20 mouse cellular contexts compared by ENCODE assay signal in the genomic region with DNA sequence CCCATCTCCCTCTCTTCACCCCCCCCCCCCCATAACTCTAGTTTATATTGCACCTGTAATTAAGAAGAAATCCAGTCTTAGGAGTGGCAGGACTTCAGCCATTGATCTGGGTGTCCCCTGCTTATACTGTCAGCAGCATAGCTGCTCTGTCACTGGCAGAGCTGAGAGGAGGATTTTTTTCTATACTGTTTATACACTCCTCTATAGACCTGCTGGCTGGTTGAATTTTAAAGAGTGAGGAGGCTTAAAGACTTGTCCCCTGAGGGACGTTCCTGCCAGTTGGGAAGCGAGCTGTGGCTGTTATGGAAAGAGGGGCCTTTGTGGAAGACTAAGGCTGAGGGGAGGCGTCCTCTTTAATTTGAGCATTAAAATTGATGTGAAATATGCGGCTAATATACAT.
DNase-seq lines count a peak whose midpoint lies in the region; ATAC-seq and TF ChIP-seq lines count a peak whose summit lies in the region.
"Had no signal": no experiment of that assay in that cellular context is flagged by ENCODE, and none has a peak within 500 bp of the region (broad histone marks: within the 10 kb centered on the region; RNA-seq: fewer than 3 reads in every experiment).

No protein-coding gene starts in this region.

- H3K27me3 ChIP-seq in neural tube, embryonic 11.5 days (ENCODE audit: control insufficient read depth, insufficient read depth, low read length): no peaks in the 10 kb centered on the region
- no peaks in the 10 kb centered on the region for H3K27me3 ChIP-seq in forebrain, embryonic 14.5 days (replicated peaks; ENCODE audit: control insufficient read depth, insufficient read depth, low read length)
- no peaks in the 10 kb centered on the region for H3K27me3 ChIP-seq in hindbrain, postnatal 0 days (ENCODE audit: insufficient read depth, low read length)
- no peaks in the 10 kb centered on the region for H3K27me3 ChIP-seq in neural tube, embryonic 14.5 days (ENCODE audit: control insufficient read depth, insufficient read depth, low read length)
- H3K27me3 ChIP-seq: embryonic facial prominence, embryonic 13.5 days; stomach, embryonic 15.5 days had no signal

- H3K36me3 ChIP-seq in neural tube, embryonic 11.5 days (ENCODE audit: control insufficient read depth, insufficient read depth, low read length): no peaks in the 10 kb centered on the region
- no peaks in the 10 kb centered on the region for H3K36me3 ChIP-seq in forebrain, embryonic 14.5 days (ENCODE audit: control insufficient read depth, insufficient read depth, low read length)
- H3K36me3 ChIP-seq in hindbrain, postnatal 0 days (ENCODE audit: insufficient read depth, low read length): no peaks in the 10 kb centered on the region
- H3K36me3 ChIP-seq in neural tube, embryonic 14.5 days (ENCODE audit: control insufficient read depth, insufficient read depth, low read length): no peaks in the 10 kb centered on the region
- H3K36me3 ChIP-seq: embryonic facial prominence, embryonic 13.5 days; stomach, embryonic 15.5 days had no signal

- no peak for TF ChIP-seq POLR2A in lung, adult 2 months (IDR thresholded peaks at IDR 0.05; ENCODE audit: borderline replicate concordance, extremely low read depth, low read depth, low read length)

- H3K9ac ChIP-seq in neural tube, embryonic 11.5 days (ENCODE audit: low read length): no peak overlapping the region
- H3K9ac ChIP-seq in forebrain, embryonic 14.5 days (ENCODE audit: low read length): no peak overlapping the region
- H3K9ac ChIP-seq in hindbrain, postnatal 0 days (replicated peaks; ENCODE audit: low read length): no peak overlapping the region
- no peak overlapping the region for H3K9ac ChIP-seq in neural tube, embryonic 14.5 days (replicated peaks; ENCODE audit: low read depth, low read length)
- H3K9ac ChIP-seq: embryonic facial prominence, embryonic 13.5 days; lung, embryonic 14.5 days; stomach, embryonic 15.5 days had no signal

- no peak overlapping the region for H3K4me2 ChIP-seq in neural tube, embryonic 11.5 days (ENCODE audit: low read depth)
- H3K4me2 ChIP-seq in forebrain, embryonic 14.5 days (ENCODE audit: low read length): no peak overlapping the region
- H3K4me2 ChIP-seq in hindbrain, postnatal 0 days (ENCODE audit: low read depth, low read length): no peak overlapping the region
- no peak overlapping the region for H3K4me2 ChIP-seq in neural tube, embryonic 14.5 days (ENCODE audit: low read depth, low read length)
- H3K4me2 ChIP-seq: embryonic facial prominence, embryonic 13.5 days; heart, embryonic 11.5 days; lung, embryonic 14.5 days; stomach, embryonic 15.5 days had no signal

- H3K4me3 ChIP-seq in neural tube, embryonic 11.5 days (ENCODE audit: low read depth, low read length): no peak overlapping the region
- no peak overlapping the region for H3K4me3 ChIP-seq in forebrain, embryonic 14.5 days (ENCODE audit: low read depth, low read length)
- no peak overlapping the region for H3K4me3 ChIP-seq in hindbrain, postnatal 0 days (ENCODE audit: low read length)
- H3K4me3 ChIP-seq in neural tube, embryonic 14.5 days (ENCODE audit: low read depth, low read length): no peak overlapping the region
- H3K4me3 ChIP-seq in lung, adult 2 months (replicated peaks; ENCODE audit: extremely low read depth, low read depth, low read length): no peak overlapping the region
- H3K4me3 ChIP-seq: embryonic facial prominence, embryonic 13.5 days; myocyte; stomach, embryonic 15.5 days had no signal

- no peak overlapping the region for H3K27ac ChIP-seq in neural tube, embryonic 11.5 days (ENCODE audit: low read depth, low read length)
- H3K27ac ChIP-seq in forebrain, embryonic 14.5 days (ENCODE audit: low read depth, low read length): no peak overlapping the region; the same call in 1 of the 2 replicates
- H3K27ac ChIP-seq in hindbrain, postnatal 0 days: no peak overlapping the region
- H3K27ac ChIP-seq in neural tube, embryonic 14.5 days (ENCODE audit: low read depth, low read length): no peak overlapping the region
- H3K27ac ChIP-seq: embryonic facial prominence, embryonic 13.5 days; stomach, embryonic 15.5 days had no signal

- WGBS in neural tube, embryonic 11.5 days: 34% methylated on average over 4 of the region's 4 CpGs
- WGBS in forebrain, embryonic 14.5 days: 16% methylated on average over 4 of the region's 4 CpGs
- 36% methylated on average over 4 of the region's 4 CpGs for WGBS in hindbrain, postnatal 0 days
- WGBS in neural tube, embryonic 14.5 days: 21% methylated on average over 4 of the region's 4 CpGs
- WGBS in lung, adult 2 months: 78% methylated on average over 4 of the region's 4 CpGs

- no peak for TF ChIP-seq CTCF in hindbrain, postnatal 0 days (IDR thresholded peaks at IDR 0.05; ENCODE audit: low read depth)
- no peak for TF ChIP-seq CTCF in lung, adult 2 months (IDR thresholded peaks at IDR 0.05; ENCODE audit: insufficient read depth, low read length)

- no peaks in the 10 kb centered on the region for H3K9me3 ChIP-seq in neural tube, embryonic 11.5 days (ENCODE audit: control insufficient read depth, low read length)
- H3K9me3 ChIP-seq in forebrain, embryonic 14.5 days (replicated peaks; ENCODE audit: control insufficient read depth, low read length): no peaks in the 10 kb centered on the region
- no peaks in the 10 kb centered on the region for H3K9me3 ChIP-seq in hindbrain, postnatal 0 days (ENCODE audit: low read length)
- H3K9me3 ChIP-seq in neural tube, embryonic 14.5 days (ENCODE audit: control insufficient read depth, low read length): no peaks in the 10 kb centered on the region
- H3K9me3 ChIP-seq: embryonic facial prominence, embryonic 13.5 days; stomach, embryonic 15.5 days had no signal

- H3K4me1 ChIP-seq in neural tube, embryonic 11.5 days (ENCODE audit: control insufficient read depth, insufficient read depth, low read length): no peaks in the 10 kb centered on the region
- H3K4me1 ChIP-seq in forebrain, embryonic 14.5 days (ENCODE audit: control insufficient read depth, insufficient read depth, low read length): 0 out of 2 replicates have a peak, but pooled peaks cover 3% of the 10 kb centered on the region
- H3K4me1 ChIP-seq in hindbrain, postnatal 0 days (ENCODE audit: insufficient read depth, low read length): no peaks in the 10 kb centered on the region
- H3K4me1 ChIP-seq in neural tube, embryonic 14.5 days (ENCODE audit: control insufficient read depth, insufficient read depth, low read length): no peaks in the 10 kb centered on the region
- no peaks in the 10 kb centered on the region for H3K4me1 ChIP-seq in lung, adult 2 months (ENCODE audit: control insufficient read depth, insufficient read depth, low read length)
- H3K4me1 ChIP-seq: embryonic facial prominence, embryonic 13.5 days; stomach, embryonic 15.5 days had no signal

- peak; percentile 17 for DNase-seq in neural tube, embryonic 11.5 days (ENCODE audit: low spot score)
- DNase-seq in neural tube, embryonic 10.5 days (ENCODE audit: extremely low spot score, low spot score): no peak
- peak; percentile 66 for DNase-seq in forebrain, embryonic 14.5 days (ENCODE audit: low spot score)
- peak; percentile 9 for DNase-seq in hindbrain, postnatal 0 days (ENCODE audit: low spot score)
- no peak for DNase-seq in right cerebral cortex, postnatal 36 days (ENCODE audit: low spot score in 2 of 2)
- no peak for DNase-seq in lung, adult 2 months
- DNase-seq: adrenal gland, postnatal 10 days; cerebellum, adult 9-11 months; gastrocnemius, postnatal 14 days; heart, postnatal 36 days; kidney, postnatal 10 days; liver; lung, embryonic 14.5 days had no signal

- peak; percentile 61; the same call in 1 of the 2 replicates for ATAC-seq in neural tube, embryonic 11.5 days (ENCODE audit: insufficient read depth, low FRiP score, low TSS enrichment)
- peak; percentile 86 for ATAC-seq in forebrain, embryonic 14.5 days
- ATAC-seq in hindbrain, postnatal 0 days: no peak
- ATAC-seq in neural tube, embryonic 14.5 days (ENCODE audit: low read depth): peak; percentile 75
- ATAC-seq: CD4-positive, CD25-positive, alpha-beta regulatory T cell, adult 4 months; intestine, postnatal 0 days had no signal

Comparison
In these comparisons a context has a peak if more than half of its experiments do, and no peak if none do; other contexts are left out.
1. DNase-seq: peak in neural tube, embryonic 11.5 days (single experiment), forebrain, embryonic 14.5 days (single experiment) and hindbrain, postnatal 0 days (single experiment); none in neural tube, embryonic 10.5 days (single experiment), right cerebral cortex, postnatal 36 days (0 of 2) and lung, adult 2 months (single experiment).